Mouse (Mus musculus): ENCODE results near the gene Tbrg4.
A peak's percentile ranks its signal among the peaks of the same experiment; 100 is the strongest.

Gene Tbrg4

GRCm38 (mm10) chr11:6615250-6616205 is 10.3 kb downstream of the Tbrg4 start:
- DNase-seq: no peak

DNA sequence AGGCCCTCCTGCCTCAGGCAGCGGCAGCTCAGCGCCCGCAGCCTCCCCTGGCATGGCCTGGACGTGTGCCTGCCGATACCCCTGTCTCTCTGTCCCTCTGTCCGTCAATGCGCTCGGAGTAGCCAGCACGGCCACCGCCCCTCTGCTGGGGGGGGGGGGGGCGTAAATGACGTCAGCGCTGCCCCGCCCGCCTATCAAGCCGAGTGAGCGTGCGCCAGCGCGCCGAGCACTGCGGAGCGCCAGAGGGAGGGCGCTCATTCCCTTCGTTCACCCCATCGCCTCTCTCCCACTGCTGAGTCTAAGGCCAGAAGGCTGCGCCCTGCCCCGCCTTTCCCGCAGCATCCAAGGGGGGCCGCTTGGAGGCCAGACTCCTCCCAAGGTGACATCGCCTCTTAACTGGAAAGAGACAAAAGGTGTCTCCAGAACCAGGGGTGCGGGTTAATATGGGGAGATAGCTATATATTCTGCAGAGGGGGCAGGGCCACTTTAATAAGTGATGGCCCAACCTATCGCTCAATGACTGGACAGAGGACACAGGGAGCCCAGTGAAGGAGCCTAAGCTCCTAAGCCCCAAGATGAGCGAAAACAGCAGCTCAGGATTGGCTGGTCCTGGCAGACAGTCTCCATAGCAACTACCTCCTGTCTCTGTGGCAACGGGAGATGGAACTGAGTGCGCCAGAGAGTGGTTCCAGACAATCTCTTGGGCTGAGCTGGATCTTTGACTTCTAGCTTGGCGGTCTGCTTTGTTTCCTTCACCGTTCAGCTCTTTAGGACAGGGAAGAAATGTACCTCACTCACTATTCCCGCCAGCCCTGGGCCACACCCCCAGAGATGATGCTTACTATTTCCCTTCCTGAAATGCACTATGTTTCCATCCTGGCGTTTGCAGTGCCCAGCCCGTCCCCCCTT is 20.1 kb downstream of the Tbrg4 start, which contains the start of gene Nacad:
TSS of gene Nacad (minus strand) at position 563 of the 909 bp plus-strand sequence.
- DNase-seq: peak; percentile 42 to 59

GRCm38 (mm10) chr11:6605021-6605481 is 20.8 kb downstream of the Tbrg4 start:
- DNase-seq: peak in 1 of 2 experiments; percentile 16

GRCm38 (mm10) chr11:6604604-6604936 is 21.3 kb downstream of the Tbrg4 start:
- DNase-seq: no peak

GRCm38 (mm10) chr11:6603887-6604603 is 21.8 kb downstream of the Tbrg4 start:
- peak; percentile 55 to 68 for DNase-seq

DNA sequence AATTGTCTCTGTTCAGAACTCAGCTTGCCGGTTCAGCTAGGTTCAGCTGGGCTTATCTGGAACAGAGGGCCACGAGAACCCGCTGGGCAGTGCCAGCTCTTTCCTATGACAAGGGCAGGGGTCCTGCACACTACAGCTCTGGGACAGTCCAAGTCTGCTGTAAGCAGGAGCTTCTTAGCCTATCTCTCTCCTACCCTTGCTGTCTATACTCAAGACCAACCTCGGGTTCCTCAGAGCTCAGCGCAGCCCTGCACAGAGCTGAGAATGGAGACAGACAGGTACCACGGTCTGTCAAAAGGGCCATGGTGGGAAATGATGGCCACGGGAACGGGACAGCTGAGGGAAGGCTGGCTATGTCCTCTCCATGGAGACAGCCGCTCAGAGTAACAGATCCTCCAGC is 22.6 kb downstream of the Tbrg4 start:
- DNase-seq: no peak

DNA sequence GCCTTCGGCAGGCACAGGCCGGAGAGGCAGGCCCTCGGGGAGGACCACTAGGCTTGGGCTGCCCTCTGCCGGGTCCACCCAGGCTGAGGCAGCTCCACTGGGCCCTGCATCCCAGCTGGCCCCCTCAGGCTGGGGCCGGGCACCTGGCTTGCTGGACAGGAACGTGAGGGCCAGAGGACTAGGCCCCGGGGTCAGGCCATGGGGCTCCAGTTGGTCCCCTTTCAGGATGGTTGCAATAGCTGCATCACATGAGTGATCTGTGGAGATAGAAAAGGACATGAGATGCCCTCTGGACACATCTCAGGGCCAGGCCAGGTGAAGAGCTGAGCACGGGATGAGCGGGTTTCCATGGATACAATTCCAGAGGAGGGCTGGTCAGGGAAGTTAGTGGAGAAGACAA is 23.2 kb downstream of the Tbrg4 start:
- DNase-seq: no peak

- DNase-seq: peak; percentile 18 to 37
Observed at GRCm38 (mm10) chr11:6601649-6602480, 24.0 kb downstream of the Tbrg4 start.

- DNase-seq: no peak
Observed at GRCm38 (mm10) chr11:6600284-6600944, 25.5 kb downstream of the Tbrg4 start.

GRCm38 (mm10) chr11:6599831-6600230 is 26.0 kb downstream of the Tbrg4 start:
- DNase-seq: no peak

GRCm38 (mm10) chr11:6599011-6599681 is 26.7 kb downstream of the Tbrg4 start:
- DNase-seq: peak in 1 of 2 experiments; percentile 26

DNA sequence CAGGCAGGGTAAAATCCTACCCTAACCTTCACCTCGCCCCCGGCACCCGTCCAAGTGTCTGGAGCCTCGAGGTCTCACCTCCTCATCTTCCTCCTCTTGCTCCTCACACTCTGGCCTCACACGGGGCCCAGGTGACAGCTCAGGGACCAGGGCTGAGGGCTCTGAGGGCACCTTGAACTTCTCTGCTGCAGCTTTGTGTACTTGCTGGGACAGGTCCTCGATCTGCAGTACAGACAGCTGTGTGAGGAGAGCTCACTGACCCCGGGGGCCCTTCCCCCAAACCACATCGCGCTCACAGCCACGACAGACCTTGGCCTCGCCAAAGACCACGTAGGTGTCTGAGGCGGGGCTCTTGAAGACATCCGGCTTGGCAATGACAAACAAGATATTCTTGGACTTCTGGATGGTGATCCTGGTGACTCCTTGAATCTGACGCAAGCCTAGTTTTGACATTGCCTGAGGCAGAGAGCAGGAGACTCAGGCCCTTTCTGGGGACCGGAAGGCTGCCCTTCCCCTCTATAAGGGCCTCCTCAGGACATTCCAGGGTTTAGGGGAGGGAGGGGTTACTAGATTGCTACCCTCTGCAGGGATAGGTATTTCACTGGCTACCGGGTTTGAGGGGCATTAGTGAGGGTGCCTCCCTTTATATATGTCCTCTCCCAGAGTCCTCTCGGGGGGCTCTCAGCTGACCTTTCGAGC is 27.5 kb downstream of the Tbrg4 start:
- no peak for DNase-seq

DNA sequence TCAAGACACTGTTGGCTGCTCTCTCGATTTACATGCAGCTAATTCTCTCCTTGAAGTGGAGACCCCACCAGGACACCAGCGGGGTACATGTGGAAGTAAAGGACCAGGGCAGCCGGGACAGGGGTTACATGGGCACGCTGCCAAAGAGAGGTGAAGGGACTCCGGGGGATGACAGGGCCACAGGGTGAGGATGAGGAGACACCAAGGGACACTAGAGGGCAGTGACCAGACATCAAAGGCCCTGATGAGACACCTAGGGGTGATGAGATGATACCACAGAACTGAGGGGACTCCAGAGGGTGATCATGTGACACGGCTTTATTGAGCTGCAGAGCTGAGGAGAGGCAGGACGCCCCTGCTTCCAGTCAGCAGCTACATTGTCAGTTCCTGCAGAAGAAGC is 28.3 kb downstream of the Tbrg4 start:
- DNase-seq: no peak

GRCm38 (mm10) chr11:6596616-6597015 is 29.3 kb downstream of the Tbrg4 start:
- no peak for DNase-seq

DNA sequence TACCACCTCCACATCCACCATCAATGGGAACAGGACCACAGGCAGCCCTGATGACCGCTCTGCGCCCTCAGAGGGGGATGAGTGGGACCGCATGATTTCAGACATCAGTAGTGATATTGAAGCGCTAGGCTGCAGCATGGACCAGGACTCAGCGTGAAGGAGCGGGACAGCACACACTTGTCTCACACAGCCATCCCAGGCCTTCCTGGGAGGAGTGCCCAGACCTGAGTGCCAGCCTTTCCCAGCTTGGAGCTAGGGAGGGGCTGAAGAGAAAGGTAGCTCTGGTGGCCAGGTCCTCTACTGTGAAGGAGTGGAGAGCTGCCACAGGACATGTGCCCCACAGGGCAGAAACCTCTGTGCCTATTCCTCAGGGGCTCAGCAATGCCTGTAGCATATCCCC is 29.7 kb downstream of the Tbrg4 start:
- DNase-seq: no peak

GRCm38 (mm10) chr11:6595339-6595738 is 30.5 kb downstream of the Tbrg4 start:
- DNase-seq: no peak

DNA sequence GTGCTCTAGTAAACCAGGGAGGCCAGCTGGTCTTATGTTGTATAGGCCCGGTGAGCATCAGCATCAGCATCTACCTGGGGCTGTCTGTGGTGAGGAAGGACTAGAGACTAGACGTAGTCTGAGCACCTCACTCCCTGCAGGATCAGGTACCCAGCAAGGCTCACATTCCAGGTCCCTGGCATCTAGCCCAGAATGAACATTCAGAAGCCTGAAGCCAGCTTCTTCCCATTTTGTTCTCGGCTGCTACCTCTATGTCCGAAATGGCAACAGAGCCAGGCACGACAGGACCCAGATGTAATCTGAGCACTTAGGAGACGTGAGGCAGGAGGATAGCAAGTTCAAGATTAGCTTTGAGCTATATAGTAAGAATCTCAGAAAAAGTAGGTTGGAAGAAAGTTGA is 31.0 kb downstream of the Tbrg4 start:
- DNase-seq: no peak

GRCm38 (mm10) chr11:6593406-6593805 is 32.5 kb downstream of the Tbrg4 start:
- no peak for DNase-seq

GRCm38 (mm10) chr11:6590933-6591675 is 34.8 kb downstream of the Tbrg4 start:
- DNase-seq: no peak

Measured in kidney, postnatal 4 days (tissue).